Mouse (Mus musculus): ENCODE data around the gene Gm6460.
"Not testable (repeated sequence)": the region's sequence is repeated elsewhere in the genome, so short reads cannot be mapped to it uniquely, and the experiment has no call there.

The Gm6460 gene

GRCm38 (mm10) chr5:11594613-11595012, at the start of gene Gm6460:
TSS of gene Gm6460 (plus strand) at chr5:11594913.
- DNase-seq (ENCODE audit: low spot score in 2 of 2), result not testable (repeated sequence)

Measured in spleen, postnatal 10 days (tissue).